Mouse (Mus musculus) kidney, embryonic 16.5 days (tissue): ENCODE data around the gene St6galnac3. TPM values are rescaled to one million over a fixed set of nuclear protein-coding genes. Genes with fewer than 3 reads are reported as not detected.
A peak's percentile ranks its signal among the peaks of the same experiment; 100 is the strongest.

Source experiments
- ATAC-seq: fragments of 200-750 bp; cut with Nextera tagmentation; 2 replicates; pipeline ENCODE4 v1.8.0; 2017; ENCODE audit warnings: moderate TSS enrichment; ENCODE audit not compliant: low FRiP score, low TSS enrichment
- H3K27ac ChIP-seq: fragments of 300-500 bp; sonication (generic); 2 replicates; pipeline ENCODE4 v1.5.1; 2014; ENCODE audit warnings: low read length
- H3K27me3 ChIP-seq: fragments of 300-500 bp; sonication (generic); 2 replicates; pipeline ENCODE4 v1.6.1; 2014; ENCODE audit warnings: low read length, control low read depth, mixed read lengths; ENCODE audit not compliant: insufficient read depth
- H3K36me3 ChIP-seq: fragments of 300-500 bp; sonication (generic); 2 replicates; pipeline ENCODE4 v1.6.1; 2014; ENCODE audit warnings: low read length, control low read depth, mixed read lengths; ENCODE audit not compliant: insufficient read depth
- H3K4me1 ChIP-seq: fragments of 300-500 bp; sonication (generic); 2 replicates; pipeline ENCODE4 v1.6.1; 2014; ENCODE audit warnings: low read length, control low read depth, mixed read lengths; ENCODE audit not compliant: insufficient read depth
- H3K4me2 ChIP-seq: fragments of 300-500 bp; sonication (generic); replicated peaks from 2 replicates; pipeline ENCODE4 v1.6.1; 2014; ENCODE audit warnings: low read depth, low read length
- H3K4me3 ChIP-seq: fragments of 300-500 bp; sonication (generic); 2 replicates; pipeline ENCODE4 v1.5.1; 2014; ENCODE audit warnings: mild to moderate bottlenecking, low read length
- H3K9ac ChIP-seq: fragments of 300-500 bp; sonication (generic); replicated peaks from 2 replicates; pipeline ENCODE4 v1.6.1; 2014; ENCODE audit warnings: low read length
- H3K9me3 ChIP-seq: fragments of 300-500 bp; sonication (generic); 2 replicates; pipeline ENCODE4 v1.6.1; 2016; ENCODE audit warnings: low read length, control low read depth
- WGBS: fragments of 180-500 bp; shearing (Covaris S2); extraction: QIAGEN DNeasy Blood & Tissue Kit; methylation state at CpG from one replicate; pipeline ENCODE4 v1.1.7; 2014; 5-methylcytosine and 5-hydroxymethylcytosine counted together
- polyA plus RNA-seq: library from polyadenylated mRNA; unstranded; fragments of >200 nt; fragmentation: Nextera tagmentation; extraction: Ambion mirVana; gene quantifications from 2 replicates; pipeline ENCODE4 v1.2.1, GENCODE M21; 2015

The St6galnac3 gene
- polyA plus RNA-seq, 1 experiment from 2014 or later, result 75.8 TPM

DNA sequence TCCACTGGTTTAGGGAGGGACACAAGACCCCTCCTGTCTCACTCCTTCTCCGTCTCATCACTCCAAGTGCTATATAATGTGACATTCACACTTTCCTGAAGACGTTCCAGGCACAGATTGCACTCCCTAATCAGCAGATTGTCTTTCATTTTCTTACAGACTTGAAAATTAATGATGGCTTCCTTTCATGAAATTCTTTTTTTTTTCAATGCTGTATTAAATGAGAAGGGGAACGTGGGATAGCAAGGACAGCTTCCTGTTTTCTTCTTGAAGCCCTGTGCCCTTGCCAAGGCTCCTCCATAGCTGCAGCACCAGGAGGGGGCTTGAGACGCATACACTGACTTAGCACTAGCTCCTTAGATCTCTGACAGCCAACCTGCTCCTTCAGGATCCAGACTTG is 188.7 kb downstream of the St6galnac3 start:
- Histone ChIP-seq H3K9ac (no peak overlapping the region), H3K4me2 (no peak overlapping the region), H3K4me3 (no peak overlapping the region), H3K27ac (no peak overlapping the region), H3K9me3 (no peaks in the 10 kb centered on the region), H3K36me3 (no peaks in the 10 kb centered on the region), H3K4me1 (no peaks in the 10 kb centered on the region), H3K27me3 (no peaks in the 10 kb centered on the region)
- 55% methylated on average over 4 of the region's 4 CpGs for WGBS
- ATAC-seq, result no peak

- 58% methylated on average over 6 of the region's 6 CpGs for WGBS
- Histone ChIP-seq H3K27ac (no peak overlapping the region), H3K27me3 (no peaks in the 10 kb centered on the region), H3K4me2 (no peak overlapping the region), H3K9me3 (no peaks in the 10 kb centered on the region), H3K36me3 (no peaks in the 10 kb centered on the region), H3K9ac (no peak overlapping the region), H3K4me3 (no peak overlapping the region), H3K4me1 (peaks cover 13% of the 10 kb centered on the region)
- ATAC-seq, result no peak
Observed at GRCm38 (mm10) chr3:153529174-153529573, 195.8 kb downstream of the St6galnac3 start.

GRCm38 (mm10) chr3:153525151-153525768 is 199.7 kb downstream of the St6galnac3 start:
- peak; percentile 39; the same call in 1 of the 2 replicates for ATAC-seq
- H3K4me3 ChIP-seq, result no peak overlapping the region
- no peaks in the 10 kb centered on the region for H3K27me3 ChIP-seq
- no peaks in the 10 kb centered on the region for H3K9me3 ChIP-seq
- WGBS, result 54% methylated on average over 6 of the region's 6 CpGs
- H3K4me1 ChIP-seq, result peaks cover 10% of the 10 kb centered on the region
- 0 out of 2 replicates have a peak overlapping the region, but pooled peaks have one; percentile 29 for H3K27ac ChIP-seq
- no peak overlapping the region for H3K4me2 ChIP-seq
- H3K9ac ChIP-seq, result no peak overlapping the region
- H3K36me3 ChIP-seq, result no peaks in the 10 kb centered on the region

DNA sequence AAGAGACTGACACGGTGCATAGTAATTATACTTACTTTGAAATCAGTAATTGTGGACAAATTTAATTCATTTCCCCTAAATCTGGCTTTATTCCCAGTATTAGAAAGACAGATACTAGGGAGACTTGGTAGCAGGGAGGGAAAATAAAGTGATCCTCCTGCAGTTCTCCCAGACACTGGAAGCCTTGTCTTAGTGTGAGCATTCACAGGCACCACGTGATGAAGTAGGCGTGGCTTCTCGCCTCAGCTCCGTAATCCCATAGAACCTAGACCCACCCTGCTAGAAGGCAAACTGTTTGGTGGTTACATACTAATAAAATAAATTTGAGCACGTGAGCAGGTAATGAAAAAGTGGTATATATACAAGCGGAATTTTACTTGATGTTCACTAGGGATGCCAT is 208.1 kb downstream of the St6galnac3 start:
- WGBS, result 81% methylated on average over 7 of the region's 7 CpGs
- no peak overlapping the region for H3K27ac ChIP-seq
- no peak overlapping the region for H3K4me3 ChIP-seq
- ATAC-seq, result no peak
- no peak overlapping the region for H3K9ac ChIP-seq
- no peaks in the 10 kb centered on the region; the same call in 1 of the 2 replicates for H3K36me3 ChIP-seq
- no peak overlapping the region for H3K4me2 ChIP-seq
- peaks cover 32% of the 10 kb centered on the region for H3K4me1 ChIP-seq
- H3K9me3 ChIP-seq, result peaks cover 12% of the 10 kb centered on the region; the same call in 1 of the 2 replicates
- H3K27me3 ChIP-seq, result no peaks in the 10 kb centered on the region

DNA sequence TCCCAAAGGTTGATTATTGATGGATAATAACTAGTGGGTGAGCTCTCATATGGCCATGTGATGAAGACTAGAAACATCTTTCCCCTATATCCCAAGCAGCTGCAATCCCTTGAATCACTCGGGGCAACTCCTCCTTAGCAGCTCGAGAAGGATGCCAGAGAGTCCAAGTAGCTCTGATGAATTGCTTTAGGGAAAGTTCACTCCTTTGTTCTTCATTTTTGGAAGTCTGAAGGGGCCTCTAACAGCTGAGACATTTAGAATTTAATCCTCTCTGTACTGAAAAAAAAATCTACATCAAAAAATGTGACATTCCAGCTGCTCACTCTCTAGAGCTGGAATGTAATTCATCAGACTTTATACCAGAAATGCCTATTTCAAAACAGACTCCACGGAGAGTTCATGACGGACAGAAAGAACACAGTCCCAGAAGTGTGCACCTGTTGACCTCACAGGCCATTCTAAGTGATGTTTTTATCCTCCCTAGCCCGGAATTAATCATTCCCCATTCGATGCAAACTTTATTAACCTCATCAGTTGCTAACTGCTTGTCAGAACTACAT is 211.4 kb downstream of the St6galnac3 start:
- no peak overlapping the region for H3K4me2 ChIP-seq
- peaks cover 6% of the 10 kb centered on the region; the same call in 1 of the 2 replicates for H3K9me3 ChIP-seq
- no peaks in the 10 kb centered on the region; the same call in 1 of the 2 replicates for H3K36me3 ChIP-seq
- ATAC-seq, result no peak; the same call in 1 of the 2 replicates
- no peaks in the 10 kb centered on the region for H3K27me3 ChIP-seq
- no peak overlapping the region for H3K9ac ChIP-seq
- peaks cover 40% of the 10 kb centered on the region for H3K4me1 ChIP-seq
- H3K4me3 ChIP-seq, result no peak overlapping the region
- WGBS, result 26% methylated on average over 6 of the region's 6 CpGs
- H3K27ac ChIP-seq, result no peak overlapping the region

DNA sequence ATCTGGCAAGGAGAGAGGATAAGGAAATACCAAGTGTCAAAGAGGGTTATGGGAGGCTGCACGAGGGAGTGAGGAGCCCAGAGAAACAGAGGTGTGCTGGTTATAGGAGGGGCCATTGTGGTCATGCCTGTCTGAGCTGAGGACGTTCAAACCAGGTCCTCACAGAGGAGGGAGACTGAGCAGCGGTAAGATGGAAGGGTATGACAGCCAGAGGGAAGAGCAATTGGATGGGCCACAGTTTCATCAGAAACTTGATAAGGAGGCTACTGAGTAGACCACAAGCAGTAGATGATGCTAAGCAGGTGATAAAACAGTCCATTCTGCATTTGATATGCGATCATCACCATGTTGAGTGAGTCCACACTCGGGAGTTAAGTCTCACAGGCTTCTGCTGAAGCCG is 212.4 kb downstream of the St6galnac3 start:
- Histone ChIP-seq H3K27me3 (no peaks in the 10 kb centered on the region), H3K27ac (no peak overlapping the region), H3K9ac (no peak overlapping the region), H3K4me1 (peaks cover 40% of the 10 kb centered on the region), H3K4me3 (no peak overlapping the region), H3K9me3 (no peaks in the 10 kb centered on the region), H3K4me2 (no peak overlapping the region), H3K36me3 (no peaks in the 10 kb centered on the region)
- WGBS, result 47% methylated on average over 6 of the region's 6 CpGs
- ATAC-seq, result peak; percentile 47; the same call in 1 of the 2 replicates

GRCm38 (mm10) chr3:153511151-153511580 is 213.8 kb downstream of the St6galnac3 start:
- ATAC-seq, result no peak
- 42% methylated on average over 7 of the region's 7 CpGs for WGBS
- H3K9ac ChIP-seq, result no peak overlapping the region

GRCm38 (mm10) chr3:153510048-153510630 is 214.8 kb downstream of the St6galnac3 start:
- Histone ChIP-seq H3K27ac (no peak overlapping the region), H3K4me1 (peaks cover 40% of the 10 kb centered on the region), H3K9me3 (no peaks in the 10 kb centered on the region), H3K9ac (no peak overlapping the region), H3K4me2 (no peak overlapping the region), H3K27me3 (no peaks in the 10 kb centered on the region), H3K4me3 (no peak overlapping the region), H3K36me3 (no peaks in the 10 kb centered on the region)
- ATAC-seq, result no peak
- WGBS, result 85% methylated on average over 9 of the region's 9 CpGs

More at GRCm38 (mm10) chr3:153511151-153511580, 213.8 kb downstream of the St6galnac3 start:
- no peaks in the 10 kb centered on the region for H3K27me3 ChIP-seq
- no peak overlapping the region for H3K4me3 ChIP-seq
- H3K36me3 ChIP-seq, result no peaks in the 10 kb centered on the region
- no peak overlapping the region for H3K27ac ChIP-seq
- no peak overlapping the region for H3K4me2 ChIP-seq
- H3K4me1 ChIP-seq, result peaks cover 40% of the 10 kb centered on the region
- H3K9me3 ChIP-seq, result no peaks in the 10 kb centered on the region

DNA sequence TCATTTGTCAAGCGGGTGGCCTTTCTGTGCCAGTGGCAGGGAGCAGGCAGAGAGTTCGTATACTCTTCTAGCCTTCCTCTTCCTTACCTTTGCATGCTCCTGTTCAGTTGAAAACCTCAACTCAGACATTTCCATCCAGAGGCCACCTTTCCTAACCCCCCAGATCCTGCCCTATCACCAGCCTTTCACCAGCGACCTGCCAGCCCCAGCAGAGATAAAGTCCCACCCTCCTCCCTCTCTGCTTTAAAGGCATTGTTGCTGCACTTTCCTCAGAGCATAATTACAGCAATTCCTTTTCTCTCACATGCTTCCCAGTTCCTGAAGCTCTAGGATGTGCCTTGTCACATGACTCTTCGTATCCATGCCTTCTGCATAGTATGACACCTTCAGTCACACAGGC is 215.3 kb downstream of the St6galnac3 start:
- Histone ChIP-seq H3K4me3 (no peak overlapping the region), H3K27ac (no peak overlapping the region), H3K9me3 (no peaks in the 10 kb centered on the region), H3K27me3 (no peaks in the 10 kb centered on the region), H3K9ac (no peak overlapping the region), H3K4me2 (no peak overlapping the region), H3K4me1 (peaks cover 36% of the 10 kb centered on the region), H3K36me3 (no peaks in the 10 kb centered on the region)
- no peak for ATAC-seq
- WGBS, result 70% methylated on average over 4 of the region's 4 CpGs

GRCm38 (mm10) chr3:153509029-153509428 is 215.9 kb downstream of the St6galnac3 start:
- H3K4me2 ChIP-seq, result no peak overlapping the region
- peaks cover 30% of the 10 kb centered on the region for H3K4me1 ChIP-seq
- no peak overlapping the region for H3K27ac ChIP-seq
- H3K9me3 ChIP-seq, result no peaks in the 10 kb centered on the region
- no peak overlapping the region for H3K9ac ChIP-seq
- no peaks in the 10 kb centered on the region for H3K27me3 ChIP-seq
- no peaks in the 10 kb centered on the region for H3K36me3 ChIP-seq
- ATAC-seq, result no peak
- H3K4me3 ChIP-seq, result no peak overlapping the region
- 86% methylated on average over 3 of the region's 3 CpGs for WGBS
